Mouse (Mus musculus) embryonic fibroblast, embryonic 13.5 days (primary cell): ENCODE data around the gene Tspyl1. TPM values are rescaled to one million over a fixed set of nuclear protein-coding genes. Genes with fewer than 3 reads are reported as not detected.

Experiments used
- H3K27ac ChIP-seq: 2 replicates; pipeline ENCODE4 v1.5.1; 2012; ENCODE audit warnings: low read length, control low read depth, inconsistent platforms; ENCODE audit not compliant: insufficient read depth
- H3K4me1 ChIP-seq: 2 replicates; pipeline ENCODE4 v1.6.1; 2011; ENCODE audit warnings: low read length; ENCODE audit not compliant: control insufficient read depth, insufficient read depth
- H3K4me3 ChIP-seq: 2 replicates; pipeline ENCODE4 v1.5.1; 2011; ENCODE audit warnings: mild to moderate bottlenecking, control low read depth, low read length; ENCODE audit not compliant: insufficient read depth
- CTCF ChIP-seq: IDR thresholded peaks from 2 replicates; pipeline ENCODE4 v1.5.1; 2011; ENCODE audit warnings: mild to moderate bottlenecking, control low read depth, low read length, moderate library complexity, borderline replicate concordance; ENCODE audit not compliant: insufficient read depth
- POLR2A ChIP-seq: IDR thresholded peaks from 2 replicates; pipeline ENCODE4 v1.6.1; 2011; ENCODE audit warnings: low read depth, mild to moderate bottlenecking, control low read depth, low read length, moderate library complexity
- polyA plus RNA-seq: library from polyadenylated mRNA; stranded (reverse); fragments of >200 nt; gene quantifications from 2 replicates; pipeline ENCODE4 v1.2.4, GENCODE M21; 2011; ENCODE audit warnings: low read depth; ENCODE audit not compliant: missing spikeins, insufficient read length

Gene Tspyl1
- polyA plus RNA-seq, 1 experiment, result 62.7 TPM

DNA sequence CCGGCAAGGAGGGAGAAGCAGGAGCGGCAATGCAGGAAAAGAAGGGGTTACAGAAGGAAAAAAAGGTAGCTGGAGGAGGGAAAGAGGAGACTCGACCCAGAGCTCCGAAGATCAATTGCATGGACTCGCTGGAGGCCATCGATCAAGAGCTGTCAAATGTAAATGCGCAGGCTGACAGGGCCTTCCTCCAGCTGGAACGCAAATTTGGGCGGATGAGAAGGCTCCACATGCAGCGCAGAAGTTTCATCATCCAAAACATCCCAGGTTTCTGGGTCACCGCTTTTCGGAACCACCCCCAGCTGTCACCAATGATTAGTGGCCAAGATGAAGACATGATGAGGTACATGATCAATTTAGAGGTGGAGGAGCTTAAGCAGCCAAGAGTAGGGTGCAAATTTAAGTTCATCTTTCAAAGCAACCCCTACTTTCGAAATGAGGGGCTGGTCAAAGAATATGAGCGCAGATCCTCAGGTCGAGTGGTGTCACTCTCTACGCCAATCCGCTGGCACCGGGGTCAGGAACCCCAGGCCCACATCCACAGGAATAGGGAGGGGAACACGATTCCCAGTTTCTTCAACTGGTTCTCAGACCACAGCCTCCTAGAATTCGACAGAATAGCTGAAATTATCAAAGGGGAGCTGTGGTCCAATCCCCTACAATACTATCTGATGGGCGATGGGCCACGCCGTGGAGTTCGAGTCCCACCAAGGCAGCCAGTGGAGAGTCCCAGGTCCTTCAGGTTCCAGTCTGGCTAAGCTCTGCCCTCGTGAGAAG lies 16.2 kb downstream of the Tspyl1 start:
- no peak overlapping the region; the same call in 1 of the 2 replicates for H3K27ac ChIP-seq
- TF ChIP-seq CTCF (no peak), POLR2A (no peak)

GRCm38 (mm10) chr10:34300368-34300767 lies 18.4 kb downstream of the Tspyl1 start:
- TF ChIP-seq CTCF (no peak), POLR2A (no peak)
- Histone ChIP-seq H3K4me1 (no peaks in the 10 kb centered on the region), H3K4me3 (no peak overlapping the region), H3K27ac (no peak overlapping the region)

More for the DNA sequence above, 16.2 kb downstream of the Tspyl1 start:
- H3K4me3 ChIP-seq, result peak overlapping the region; percentile 65
- no peaks in the 10 kb centered on the region for H3K4me1 ChIP-seq

DNA sequence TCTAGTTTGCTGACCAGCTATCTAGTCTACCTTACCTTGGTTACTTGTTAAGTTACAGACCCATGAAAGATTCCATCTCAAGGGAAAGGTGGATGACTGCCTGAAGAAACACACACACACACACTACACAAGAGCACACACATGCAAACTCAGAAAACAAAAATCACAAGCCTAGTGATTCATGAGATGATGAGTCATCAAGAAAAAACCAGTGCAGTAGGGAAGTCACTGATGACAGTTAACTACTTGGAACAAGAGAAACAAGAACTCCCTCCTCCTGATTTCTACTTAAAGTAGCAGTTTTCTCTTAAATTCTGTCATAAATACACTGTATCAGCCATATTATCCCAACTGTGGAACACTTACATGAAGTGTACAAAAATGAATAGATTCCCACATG lies 25.1 kb downstream of the Tspyl1 start:
- no peak for TF ChIP-seq CTCF
- no peak for TF ChIP-seq POLR2A
- H3K27ac ChIP-seq, result no peak overlapping the region
- H3K4me1 ChIP-seq, result no peaks in the 10 kb centered on the region
- H3K4me3 ChIP-seq, result no peak overlapping the region

DNA sequence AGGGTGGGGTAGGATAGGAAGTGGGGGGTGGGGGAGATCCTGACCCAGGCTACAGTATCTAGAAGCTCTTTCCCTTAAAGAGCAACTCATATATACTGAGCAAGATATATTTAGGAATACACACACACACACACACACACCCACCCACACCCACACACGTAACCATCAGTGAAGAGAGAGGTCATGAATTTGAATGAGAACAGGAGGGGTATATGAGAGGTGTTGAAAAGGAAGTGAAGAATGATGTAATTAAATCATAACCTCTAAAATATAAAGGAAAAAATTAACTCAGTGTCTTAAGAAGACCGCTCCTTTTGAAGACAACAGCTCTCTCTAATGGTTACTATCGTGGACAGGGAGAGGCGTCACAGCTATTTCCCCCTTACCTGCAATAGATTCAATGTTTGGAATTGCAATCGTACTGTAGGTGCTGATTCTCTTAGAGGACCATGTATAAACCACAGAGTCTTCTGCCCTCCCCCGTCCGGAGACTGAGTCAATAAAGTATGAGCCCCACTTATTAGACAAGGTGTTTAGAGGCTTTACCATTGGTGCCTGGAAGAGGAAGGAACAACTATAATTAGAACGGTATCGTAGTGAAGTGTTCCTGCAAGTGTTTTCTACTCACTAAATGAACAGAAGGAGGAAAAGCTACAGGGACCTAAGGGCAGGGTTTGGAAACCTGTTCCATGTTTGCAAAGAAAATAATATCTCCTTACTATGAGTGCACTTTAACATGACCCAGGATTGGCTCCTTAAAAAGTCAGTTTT lies 28.1 kb downstream of the Tspyl1 start:
- H3K4me3 ChIP-seq, result no peak overlapping the region
- no peak overlapping the region for H3K27ac ChIP-seq
- no peaks in the 10 kb centered on the region for H3K4me1 ChIP-seq
- no peak for TF ChIP-seq CTCF
- TF ChIP-seq POLR2A, result no peak

DNA sequence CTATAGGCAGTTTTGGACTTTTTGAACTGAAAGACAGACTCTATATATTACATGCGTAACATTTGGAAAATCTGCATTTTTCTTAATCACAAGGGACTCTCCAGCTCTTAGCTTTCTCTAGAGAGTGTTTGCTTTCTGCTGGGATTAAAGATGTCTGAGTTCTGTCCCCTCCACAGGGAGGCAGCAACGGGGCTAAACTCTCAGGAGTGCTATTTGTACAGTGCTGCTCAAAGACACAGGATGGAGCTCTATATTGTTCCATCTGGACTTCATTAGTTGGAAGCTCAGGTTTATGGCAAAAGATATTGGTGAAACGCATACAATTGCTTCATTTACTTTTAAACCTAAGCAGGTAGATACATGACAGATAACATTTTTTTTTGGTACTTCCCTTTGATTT lies 30.5 kb downstream of the Tspyl1 start:
- no peak for TF ChIP-seq POLR2A
- TF ChIP-seq CTCF, result no peak
- no peak overlapping the region for H3K4me3 ChIP-seq

DNA sequence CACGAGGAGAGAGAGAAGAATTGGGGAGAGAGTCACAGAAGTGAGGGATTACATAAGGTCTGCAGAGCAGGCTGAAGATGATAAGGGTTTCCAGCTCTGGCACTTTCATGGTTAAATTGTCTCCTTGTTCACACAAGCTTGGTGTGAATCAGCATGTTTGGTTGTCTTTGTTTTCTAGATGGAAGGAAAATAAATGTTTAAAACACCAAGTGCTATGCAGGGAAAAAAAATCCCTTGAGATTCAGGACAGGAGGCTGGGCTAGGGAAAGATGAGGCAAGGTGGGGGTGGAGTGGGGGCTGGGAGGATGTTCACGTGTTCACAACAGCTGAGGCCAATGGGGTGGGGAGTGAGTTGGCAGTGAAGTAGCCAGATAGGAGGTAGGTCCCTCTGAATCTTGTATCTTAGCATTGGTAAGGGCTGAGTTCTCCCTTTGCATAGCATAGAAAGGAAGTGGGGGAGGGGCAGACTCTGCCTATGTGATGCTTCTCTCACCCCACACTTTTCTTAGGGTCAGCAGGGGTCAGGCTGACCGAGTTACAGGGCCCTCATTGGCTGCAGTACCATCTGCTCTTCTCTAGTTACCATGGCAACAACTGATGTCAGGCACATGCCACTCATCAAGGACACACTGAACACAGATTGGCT lies 34.7 kb downstream of the Tspyl1 start:
- no peak overlapping the region for H3K4me3 ChIP-seq
- no peaks in the 10 kb centered on the region for H3K4me1 ChIP-seq
- TF ChIP-seq CTCF, result no peak
- no peak for TF ChIP-seq POLR2A
- no peak overlapping the region for H3K27ac ChIP-seq

More for the DNA sequence above, 30.5 kb downstream of the Tspyl1 start:
- Histone ChIP-seq H3K27ac (no peak overlapping the region), H3K4me1 (no peaks in the 10 kb centered on the region)

DNA sequence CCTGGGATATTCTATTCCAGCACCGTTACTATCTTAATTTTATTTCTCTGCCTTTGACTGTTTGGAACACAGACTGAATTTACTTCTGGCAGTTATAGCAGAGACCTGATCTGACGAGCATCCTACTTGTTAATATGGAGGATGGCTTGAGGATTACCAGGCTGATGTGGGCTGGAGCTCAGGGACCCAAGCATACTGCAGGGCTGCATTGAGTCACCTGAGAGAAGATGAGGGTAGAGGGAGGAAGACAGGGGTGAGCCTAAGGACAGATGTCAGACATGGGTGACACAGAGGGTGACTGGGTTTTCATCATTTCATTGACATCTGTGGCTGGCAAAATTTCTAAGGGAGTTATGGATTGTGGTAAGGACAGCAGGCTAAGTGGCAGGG lies 35.2 kb downstream of the Tspyl1 start:
- no peak overlapping the region for H3K4me3 ChIP-seq
- TF ChIP-seq CTCF (no peak), POLR2A (no peak)
- no peak overlapping the region for H3K27ac ChIP-seq
- H3K4me1 ChIP-seq, result no peaks in the 10 kb centered on the region

DNA sequence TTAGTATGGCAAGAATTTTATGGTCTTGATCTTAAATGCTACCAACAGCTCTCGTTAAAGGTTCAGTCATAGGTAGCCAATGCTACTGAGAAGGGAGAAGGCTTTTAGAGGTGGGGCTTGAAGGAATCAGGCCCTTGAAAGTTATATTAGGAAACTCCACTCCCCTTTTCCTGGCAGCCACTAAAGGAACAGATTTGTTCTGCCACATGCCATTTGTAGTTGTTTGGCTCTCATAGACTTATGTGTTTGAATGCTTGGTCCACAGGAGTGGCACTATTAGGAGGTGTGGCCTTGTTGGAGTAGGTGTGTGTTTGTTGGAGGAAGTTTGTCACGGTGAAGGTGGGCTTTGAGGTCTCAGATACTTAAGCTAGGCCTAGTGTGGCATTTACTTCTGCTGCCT lies 38.8 kb downstream of the Tspyl1 start:
- Histone ChIP-seq H3K4me3 (no peak overlapping the region), H3K4me1 (no peaks in the 10 kb centered on the region)
- TF ChIP-seq POLR2A (no peak), CTCF (no peak)

GRCm38 (mm10) chr10:34326701-34327100 lies 44.7 kb downstream of the Tspyl1 start:
- Histone ChIP-seq H3K27ac (no peak overlapping the region), H3K4me1 (no peaks in the 10 kb centered on the region), H3K4me3 (no peak overlapping the region)
- no peak for TF ChIP-seq CTCF
- no peak for TF ChIP-seq POLR2A

More for the DNA sequence above, 38.8 kb downstream of the Tspyl1 start:
- no peak overlapping the region for H3K27ac ChIP-seq
